Mouse (Mus musculus): ENCODE data around the gene Rpl5. TPM values are rescaled to one million over a fixed set of nuclear protein-coding genes. Genes with fewer than 3 reads are reported as not detected.
A peak's percentile ranks its signal among the peaks of the same experiment; 100 is the strongest.
"Not testable (repeated sequence)": the region's sequence is repeated elsewhere in the genome, so short reads cannot be mapped to it uniquely, and the experiment has no call there.

Rpl5 gene
- 10 to 100 TPM; 71.1 to 82.8 TPM for total RNA-seq (2021)
- long read RNA-seq, experiment 1, transcript Rpl5-204 (3 exons, 1,024 nt) = major isoform, 401 of 537 reads
- long read RNA-seq, experiment 1, transcript Rpl5-205 (2 exons, 815 nt) = minor isoform, 6 of 537 reads
- long read RNA-seq, experiment 1, transcript Rpl5-201 (8 exons, 2,045 nt) = minor isoform, 120 of 537 reads
- long read RNA-seq, experiment 1, partial matches to known transcripts = 5 of 537 reads
- long read RNA-seq, experiment 1, other reads (novel, unspliced or antisense) = 5 of 537 reads
- long read RNA-seq, experiment 2, transcript Rpl5-204 (3 exons, 1,024 nt) = major isoform, 307 of 402 reads
- long read RNA-seq, experiment 2, transcript Rpl5-201 (8 exons, 2,045 nt) = minor isoform, 79 of 402 reads
- long read RNA-seq, experiment 2, partial matches to known transcripts = 5 of 402 reads
- long read RNA-seq, experiment 2, other reads (novel, unspliced or antisense) = 8 of 402 reads

DNA sequence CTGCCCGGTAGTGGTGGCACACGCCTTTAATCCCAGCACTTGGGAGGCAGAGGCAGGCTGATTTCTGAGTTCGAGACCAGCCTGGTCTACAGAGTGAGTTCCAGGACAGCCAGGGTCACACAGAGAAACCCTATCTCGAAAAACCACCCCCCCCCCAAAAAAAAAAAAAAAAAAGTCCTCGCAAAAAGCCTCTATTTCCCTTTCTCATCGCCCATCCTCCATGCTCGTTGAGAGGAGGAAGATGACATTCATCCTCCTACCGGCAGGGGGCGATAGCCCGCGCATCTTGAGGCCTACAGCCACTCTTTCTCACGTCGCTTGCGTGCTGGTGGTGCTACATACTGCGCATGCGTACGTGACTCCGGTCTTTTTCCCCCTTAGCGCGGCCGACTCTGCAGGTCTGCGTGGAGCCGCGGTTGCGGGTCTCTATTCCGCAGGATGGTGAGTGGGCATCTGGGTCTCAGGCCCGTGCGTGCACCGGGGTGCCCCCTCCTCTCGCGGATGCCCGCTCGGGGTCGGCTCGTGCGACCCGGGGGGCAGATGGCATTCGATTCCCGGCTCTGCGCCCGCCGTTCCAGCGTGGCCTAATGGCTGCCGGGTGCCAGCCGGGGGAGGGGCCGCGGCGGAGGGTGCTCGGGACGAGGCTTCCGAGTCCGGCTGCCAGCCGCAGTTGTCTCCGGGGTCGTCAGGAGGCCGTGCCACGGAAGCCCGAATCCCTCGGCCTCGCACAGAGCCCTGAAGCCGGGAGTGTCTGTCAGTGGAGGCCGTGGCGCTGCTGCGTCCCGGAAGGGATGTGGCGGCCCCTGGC is at the start of gene Rpl5:
Gene Rpl5 (plus strand): TSS at position 297 of the 808 bp plus-strand sequence.
- peak; percentile 91 to 95 for DNase-seq (ENCODE audit: low spot score in 2 of 2)

DNA sequence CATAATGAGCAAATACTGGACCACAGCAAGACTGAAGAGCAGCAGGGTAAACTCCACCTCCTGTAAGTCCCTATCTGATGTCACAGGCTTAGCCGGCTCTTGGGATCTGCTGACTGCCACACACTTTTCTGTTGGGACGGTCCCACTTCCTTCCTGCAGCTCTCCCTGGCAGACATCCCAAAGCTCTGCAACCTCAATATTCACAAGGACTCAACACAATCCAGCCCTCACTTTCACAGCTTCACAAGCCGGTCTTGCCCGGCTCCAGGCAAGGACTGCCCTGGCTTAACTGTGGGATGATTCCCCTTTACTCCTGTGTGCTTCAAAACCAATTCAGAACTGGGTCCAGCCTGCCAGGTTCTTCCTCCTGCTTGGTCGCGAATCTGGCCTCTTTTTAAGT is 46.5 kb upstream of the Rpl5 start:
- DNase-seq (ENCODE audit: low spot score in 2 of 2) = peak in 1 of 2 experiments; percentile 12

DNA sequence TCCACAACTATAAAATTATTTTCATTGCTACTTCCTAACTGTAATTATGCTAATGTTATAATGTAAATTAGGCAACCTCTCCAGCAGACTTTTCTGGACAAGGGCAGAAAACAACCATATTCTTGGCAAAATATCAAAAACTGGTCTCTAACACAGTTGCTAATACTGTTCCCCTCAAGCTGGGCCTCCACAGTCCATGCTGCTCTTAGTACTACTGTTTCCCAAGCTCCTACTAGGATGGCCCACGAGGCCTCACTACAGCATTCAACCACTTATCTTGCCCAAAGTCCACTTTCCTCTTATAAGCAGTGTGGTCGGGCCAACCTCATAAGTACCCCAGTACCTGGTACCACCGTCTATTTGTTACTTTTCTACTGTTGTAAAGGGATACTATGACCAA is 45.7 kb upstream of the Rpl5 start:
- DNase-seq (ENCODE audit: low spot score in 2 of 2) = no peak

DNA sequence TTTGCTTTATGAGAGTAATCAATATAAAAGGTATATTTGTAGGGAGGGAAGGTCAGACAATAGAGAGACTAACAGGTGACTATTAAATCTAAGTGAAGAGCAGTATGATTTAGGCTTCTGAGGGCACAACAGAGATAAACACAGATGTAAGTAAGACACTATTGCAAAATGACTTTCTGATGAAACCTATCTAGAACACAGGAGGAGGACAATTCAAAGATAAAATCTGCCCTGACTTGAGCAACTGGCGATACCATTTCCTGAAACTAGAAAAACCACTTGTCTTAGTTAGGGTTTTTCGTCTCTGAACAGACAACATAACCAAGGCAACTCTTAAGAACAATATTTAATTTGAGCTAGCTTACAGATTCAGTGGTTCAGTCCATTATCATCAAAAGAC is 44.8 kb upstream of the Rpl5 start:
- DNase-seq (ENCODE audit: low spot score in 2 of 2) = no peak

DNA sequence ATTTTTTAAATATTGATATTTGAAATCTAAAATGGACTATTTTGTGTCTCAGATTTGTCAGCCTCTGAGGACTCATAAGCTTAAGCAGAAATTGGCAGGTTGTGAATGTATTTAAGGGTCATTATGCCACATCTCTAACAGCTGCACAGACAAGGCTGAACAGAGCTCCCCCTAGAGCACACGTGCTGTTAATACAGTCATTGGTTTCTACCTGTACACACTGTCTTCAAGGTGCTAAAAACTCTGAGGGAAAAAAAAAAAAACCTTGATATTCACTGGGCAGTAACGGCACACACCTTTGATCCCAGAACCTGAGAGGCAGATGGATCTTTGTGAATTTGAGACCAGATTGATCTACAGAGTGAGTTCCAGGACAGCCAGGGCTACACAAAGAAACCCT is 41.3 kb upstream of the Rpl5 start:
- no peak for DNase-seq (ENCODE audit: low spot score in 2 of 2)

DNA sequence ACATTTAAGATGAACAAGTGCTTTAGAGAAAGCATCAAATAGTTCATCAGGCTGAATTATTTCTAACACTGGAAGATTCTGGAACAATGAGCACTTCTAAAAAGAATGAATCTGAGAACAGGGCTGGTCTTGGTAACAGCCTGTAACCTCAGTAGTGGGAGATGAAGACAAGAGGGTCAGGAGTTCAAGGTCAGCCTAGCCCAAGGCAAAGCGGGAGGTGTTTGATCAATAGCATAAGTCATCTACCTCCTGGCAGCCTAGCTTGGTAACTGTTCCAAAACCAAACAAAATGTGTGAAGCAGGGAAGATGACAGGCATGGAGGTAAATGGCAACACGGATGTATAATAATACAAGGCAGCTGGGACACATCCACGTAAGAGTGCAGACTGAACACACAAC is 36.3 kb upstream of the Rpl5 start:
- no peak for DNase-seq (ENCODE audit: low spot score in 2 of 2)

DNA sequence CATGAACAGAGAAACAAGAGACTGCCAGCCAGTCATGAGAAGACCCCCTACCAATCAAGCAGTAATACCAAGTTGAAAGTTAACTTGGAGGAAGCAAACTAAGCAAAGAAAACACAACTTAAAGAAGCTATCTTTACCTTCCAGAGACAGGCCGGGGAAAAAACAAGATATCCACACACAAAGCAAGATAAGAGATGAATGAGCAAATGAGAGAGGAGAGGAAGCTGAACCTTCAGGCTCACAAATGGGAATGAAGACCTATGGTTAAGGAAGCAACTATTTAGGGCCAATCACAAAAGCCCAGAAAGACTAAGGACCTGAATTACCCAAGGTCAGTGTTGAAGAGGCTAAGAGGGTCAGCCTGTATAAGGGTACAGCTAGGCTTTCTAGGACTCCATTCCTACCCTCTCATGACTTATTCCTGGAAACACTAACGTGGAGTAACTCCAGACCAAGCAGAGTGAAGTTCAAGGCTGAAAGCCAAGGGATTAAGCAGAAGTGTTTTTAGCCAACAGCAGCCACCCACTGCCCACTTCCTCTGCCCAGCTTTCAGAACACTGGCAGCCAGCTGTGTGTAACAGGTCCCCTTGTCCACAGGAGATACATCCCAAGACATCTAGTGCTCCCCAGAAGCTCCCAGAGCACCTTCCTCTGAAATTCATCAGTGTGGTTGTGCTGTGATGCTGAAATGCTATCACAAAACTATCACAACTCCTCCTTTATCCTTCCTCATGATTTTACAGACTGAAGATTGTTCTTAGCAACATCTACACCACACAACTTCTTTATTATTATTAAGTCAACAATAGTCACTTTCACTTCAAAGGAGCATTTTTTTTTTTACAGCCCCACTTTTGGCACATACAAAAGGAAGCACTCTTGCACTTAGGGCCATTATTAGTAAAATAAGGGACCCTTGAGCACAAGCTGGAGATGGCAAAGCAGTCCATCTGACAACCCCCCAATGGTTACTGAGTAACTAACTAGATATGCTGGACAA is 33.9 kb upstream of the Rpl5 start:
- DNase-seq (ENCODE audit: low spot score in 2 of 2) = peak in 1 of 2 experiments; percentile 14

DNA sequence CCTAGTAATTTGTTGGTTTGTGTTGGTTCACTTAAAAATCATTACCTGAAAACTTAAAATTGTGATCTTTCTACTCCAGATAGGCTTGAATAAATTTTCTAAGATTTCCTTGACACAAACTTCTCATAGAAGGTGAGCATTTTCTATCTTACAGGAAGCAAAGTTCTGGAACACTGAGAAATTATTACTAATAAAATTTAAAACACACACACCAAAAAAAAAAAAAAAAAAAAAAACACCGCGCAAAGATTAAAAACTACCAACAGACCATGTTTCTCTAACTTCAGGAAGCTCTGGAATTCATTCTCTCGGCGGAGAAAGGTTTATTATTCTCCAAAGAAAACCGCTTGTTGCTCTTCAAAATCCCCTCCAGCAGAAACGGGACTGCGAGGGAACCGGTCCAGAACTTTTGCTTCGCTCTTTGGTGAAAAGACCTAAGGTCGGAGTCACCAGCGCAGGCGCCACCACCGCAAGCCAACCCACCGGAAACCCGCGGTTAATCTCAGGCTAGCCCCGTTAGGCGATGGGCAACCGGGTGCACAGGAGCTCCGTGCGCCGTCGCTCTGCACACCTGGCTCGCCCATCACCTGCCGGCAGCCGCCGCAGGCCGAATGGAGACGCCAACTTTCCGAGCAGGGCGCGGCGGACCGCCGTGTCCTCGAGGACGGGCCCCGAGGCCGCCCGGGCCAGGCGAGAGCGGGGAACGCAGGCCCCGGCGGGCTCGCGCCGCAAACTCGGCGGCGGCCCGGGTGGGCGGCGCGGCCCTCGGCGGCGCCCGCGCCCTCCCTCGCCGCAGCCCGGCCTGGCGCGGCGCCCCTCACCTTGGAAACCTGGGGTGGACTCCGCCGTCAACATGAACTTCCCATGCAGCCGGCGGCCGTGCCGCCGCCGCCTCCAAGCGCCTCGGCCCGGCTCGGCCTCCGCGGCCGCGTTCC is 32.1 kb upstream of the Rpl5 start:
- peak; percentile 24 to 62 for DNase-seq (ENCODE audit: low spot score in 2 of 2)

DNA sequence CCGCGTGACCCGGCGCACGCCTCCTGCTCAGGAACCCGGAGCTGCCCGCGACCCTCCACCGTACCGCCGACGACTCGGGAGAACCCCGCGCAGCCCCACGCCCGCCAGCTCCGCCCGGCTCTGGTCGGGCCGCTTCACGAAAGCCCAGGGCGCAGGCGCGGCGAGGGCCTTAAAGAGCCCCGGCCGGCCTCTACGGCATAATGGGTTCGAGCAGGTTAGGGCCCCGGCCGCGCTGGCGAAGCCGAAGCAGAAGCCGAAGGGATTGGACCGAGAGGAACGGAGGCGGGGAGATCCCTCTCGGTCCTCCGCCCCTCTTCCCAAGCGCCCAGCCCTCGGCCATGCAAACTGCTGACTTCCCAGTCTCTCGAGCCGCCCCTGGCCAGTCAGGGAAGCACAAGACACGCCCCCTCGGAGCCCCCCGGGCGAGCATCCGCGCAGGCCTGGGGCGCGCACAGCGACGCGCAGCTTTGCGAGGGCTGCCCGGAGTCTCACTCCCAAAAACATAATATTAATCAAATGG is 31.3 kb upstream of the Rpl5 start:
- DNase-seq (ENCODE audit: low spot score in 2 of 2) = peak; percentile 80 to 92

DNA sequence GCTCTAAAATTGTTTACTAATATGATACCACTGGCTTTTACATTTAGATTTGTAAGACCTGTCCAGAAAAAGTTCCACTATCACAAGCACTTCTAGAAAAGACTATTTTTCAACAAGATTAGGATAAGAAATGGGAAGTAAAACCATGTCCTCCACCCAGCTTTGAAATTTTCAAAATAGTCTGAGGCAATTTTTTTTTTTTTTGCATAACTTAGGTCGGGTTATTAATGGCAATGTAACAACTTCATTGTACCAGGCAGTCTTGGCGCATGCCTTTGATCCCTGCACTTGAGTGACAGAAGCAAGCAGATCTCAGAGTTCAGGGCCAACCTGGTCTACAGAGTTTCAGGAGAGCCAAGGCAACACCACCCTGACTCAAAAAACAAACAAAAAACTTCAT is 30.6 kb upstream of the Rpl5 start:
- no peak for DNase-seq (ENCODE audit: low spot score in 2 of 2)

DNA sequence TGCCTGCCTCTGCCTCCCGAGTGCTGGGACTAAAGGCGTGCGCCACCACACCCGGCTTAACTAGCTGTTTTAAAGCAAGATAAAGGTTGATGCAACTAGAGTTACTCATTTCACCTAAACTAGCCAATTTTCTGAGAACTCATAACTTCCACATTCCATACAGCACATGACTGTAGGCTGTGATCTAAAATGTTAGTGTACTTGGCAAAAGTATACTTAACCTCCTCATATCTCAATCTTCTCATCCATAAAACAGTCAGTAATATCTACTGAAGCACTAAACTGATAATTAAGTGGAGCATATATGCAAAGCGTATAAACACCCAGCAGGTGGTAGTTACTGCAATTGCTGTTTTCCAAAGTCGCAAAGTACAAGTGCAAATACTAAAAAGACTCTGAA is 27.0 kb upstream of the Rpl5 start:
- no peak for DNase-seq (ENCODE audit: low spot score in 2 of 2)

DNA sequence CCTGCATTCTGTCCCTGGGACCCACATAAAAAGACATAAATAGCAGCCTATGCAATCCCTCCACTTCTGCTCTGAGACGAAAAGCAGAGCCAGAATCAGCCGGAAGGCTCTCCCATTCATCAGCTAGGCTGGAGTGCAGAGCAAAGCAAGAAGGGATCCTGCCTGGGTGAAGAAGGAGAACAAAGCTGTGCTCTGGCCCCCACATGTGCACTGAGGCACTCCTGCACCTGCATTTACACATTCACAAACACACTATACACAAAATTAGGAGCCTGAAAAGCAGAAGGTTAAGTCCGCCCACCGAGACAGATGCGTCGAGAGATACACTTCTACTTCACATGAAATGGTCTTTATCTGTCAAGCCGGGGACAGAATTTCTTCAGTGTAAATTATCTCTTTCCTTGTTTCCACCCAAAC is 26.4 kb upstream of the Rpl5 start:
- DNase-seq (ENCODE audit: low spot score in 2 of 2) = no peak

DNA sequence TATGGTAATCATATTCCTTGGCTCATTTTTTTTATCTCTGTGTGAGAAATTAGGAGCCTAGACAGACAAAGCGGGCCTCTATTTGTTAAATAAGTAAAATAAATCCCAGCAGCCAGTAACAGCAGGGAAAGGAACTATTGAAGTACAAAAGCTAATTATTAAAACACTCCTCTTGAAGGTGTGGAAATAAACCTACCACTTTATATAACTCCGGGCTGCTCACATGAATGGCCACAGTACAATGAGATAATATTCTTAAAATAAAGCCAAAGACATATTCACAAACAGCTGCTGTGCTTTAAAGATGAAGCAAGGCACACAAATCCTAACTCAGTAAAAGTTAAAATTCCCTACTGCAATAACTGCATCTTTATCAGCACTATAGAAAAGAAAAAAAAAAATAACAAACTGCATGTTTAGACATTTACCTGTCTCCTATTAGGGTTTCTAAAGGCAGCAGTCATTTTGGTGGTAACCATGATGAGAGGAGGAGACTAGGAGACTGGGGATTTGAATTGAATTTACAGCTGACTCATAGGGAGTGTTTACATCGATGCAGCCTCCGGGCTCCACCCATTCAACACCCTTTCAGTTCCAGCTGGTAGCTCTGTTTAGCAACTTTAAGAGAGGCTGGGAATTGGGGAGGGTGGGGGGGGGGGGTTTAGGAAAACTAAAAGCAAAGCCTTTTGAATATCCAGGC is 25.6 kb upstream of the Rpl5 start, which contains the start of gene Evi5:
Gene Evi5 (minus strand): TSS at position 547 of the 700 bp plus-strand sequence.
- DNase-seq (ENCODE audit: low spot score in 2 of 2) = no peak

DNA sequence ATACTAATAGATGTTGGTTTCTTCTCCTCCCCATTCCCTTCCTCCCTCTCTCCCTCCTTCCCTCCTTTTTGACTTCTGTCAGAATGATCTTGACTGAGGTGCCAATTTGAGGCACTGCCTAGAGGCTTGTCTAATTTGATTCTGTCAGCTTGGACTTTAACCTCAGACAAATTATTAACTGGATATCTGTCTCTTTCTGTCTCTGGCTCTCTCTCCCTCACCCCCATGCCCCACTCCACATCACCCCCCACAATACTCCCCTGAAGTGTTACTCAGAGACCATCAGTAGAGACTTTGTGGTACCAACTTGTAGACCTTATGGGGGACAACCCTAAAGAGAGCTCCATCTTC is 25.1 kb upstream of the Rpl5 start:
- no peak for DNase-seq (ENCODE audit: low spot score in 2 of 2)

DNA sequence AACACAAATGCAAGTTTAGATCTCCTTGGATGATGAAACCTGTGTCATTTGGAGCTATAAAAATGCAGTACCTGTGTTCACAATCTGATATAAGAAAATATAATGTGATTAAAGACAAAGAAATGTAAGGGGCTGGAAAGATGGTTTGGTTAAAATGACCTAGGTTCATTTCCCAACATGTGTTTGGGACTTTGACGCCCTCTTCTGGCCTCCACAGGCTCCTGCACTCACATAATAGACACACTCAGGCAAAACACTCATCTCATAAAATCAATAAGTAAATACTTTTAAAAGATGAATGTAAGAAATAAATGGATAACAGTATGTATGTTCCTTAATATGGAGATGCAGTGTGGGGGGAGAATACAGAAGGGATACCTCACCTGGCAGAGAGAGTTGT is 23.2 kb upstream of the Rpl5 start:
- no peak for DNase-seq (ENCODE audit: low spot score in 2 of 2)

DNA sequence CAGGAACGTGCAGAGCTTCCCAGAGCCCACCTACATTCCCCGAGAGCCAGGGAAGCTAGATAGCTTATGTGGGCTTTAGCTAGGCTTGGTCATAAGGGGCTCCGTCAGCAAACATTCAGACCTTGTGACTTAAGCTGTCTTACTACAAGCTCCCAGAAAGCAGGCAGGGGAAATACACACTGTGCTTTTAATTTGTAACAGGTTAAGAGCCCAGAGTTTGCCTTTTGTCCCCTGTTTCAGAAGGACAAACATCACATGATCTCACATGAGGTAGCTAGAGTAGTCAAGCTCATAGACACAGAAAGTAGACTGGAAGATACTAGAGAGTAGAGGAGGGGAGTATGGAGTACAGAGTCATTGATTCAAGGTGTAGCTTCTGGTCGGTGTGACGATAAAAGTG is 19.6 kb upstream of the Rpl5 start:
- DNase-seq (ENCODE audit: low spot score in 2 of 2) = no peak

DNA sequence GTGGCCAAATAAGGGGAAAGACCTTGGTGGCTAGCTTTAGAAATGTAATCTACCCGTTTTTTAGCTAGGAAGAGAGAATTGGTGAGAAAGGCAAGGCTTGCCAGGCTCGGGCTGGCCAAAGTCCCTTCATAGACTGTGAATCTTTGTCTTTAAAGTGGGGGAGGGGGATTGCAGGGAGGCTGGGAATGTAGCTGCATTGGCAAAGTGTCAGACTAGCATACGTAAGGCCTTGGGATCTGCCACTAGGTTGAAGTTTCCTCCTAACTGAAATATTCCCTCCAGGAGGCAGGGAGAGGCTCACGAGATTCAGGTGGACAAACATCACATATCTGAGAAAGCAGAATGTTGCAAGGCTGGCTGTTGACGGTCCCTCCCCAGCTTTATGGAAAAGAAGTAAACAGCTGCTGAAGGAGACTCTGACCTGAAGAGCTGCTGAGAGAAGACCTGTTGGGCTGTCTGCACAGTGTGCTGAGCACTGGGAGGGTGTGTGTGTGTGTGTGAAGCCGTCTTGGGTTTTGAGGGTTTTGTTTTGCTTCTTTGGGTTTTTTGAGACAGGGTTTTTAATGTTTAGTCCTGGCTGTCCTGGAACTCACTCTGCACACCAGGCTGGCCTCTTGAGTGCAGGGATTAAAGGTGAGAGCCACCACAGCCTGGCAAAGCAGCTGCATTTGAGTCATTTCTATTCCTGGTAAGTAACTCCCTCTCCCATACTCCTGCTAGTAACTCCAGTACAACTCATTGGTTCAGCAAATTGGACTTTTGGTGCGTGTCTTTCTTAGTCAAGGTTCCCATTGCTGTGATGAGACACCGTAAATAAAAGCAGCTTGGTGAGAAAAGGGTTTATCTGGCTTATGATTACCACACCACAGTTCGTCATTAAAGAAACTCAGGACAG is 10.1 kb upstream of the Rpl5 start:
- no peak for DNase-seq (ENCODE audit: low spot score in 2 of 2)

DNA sequence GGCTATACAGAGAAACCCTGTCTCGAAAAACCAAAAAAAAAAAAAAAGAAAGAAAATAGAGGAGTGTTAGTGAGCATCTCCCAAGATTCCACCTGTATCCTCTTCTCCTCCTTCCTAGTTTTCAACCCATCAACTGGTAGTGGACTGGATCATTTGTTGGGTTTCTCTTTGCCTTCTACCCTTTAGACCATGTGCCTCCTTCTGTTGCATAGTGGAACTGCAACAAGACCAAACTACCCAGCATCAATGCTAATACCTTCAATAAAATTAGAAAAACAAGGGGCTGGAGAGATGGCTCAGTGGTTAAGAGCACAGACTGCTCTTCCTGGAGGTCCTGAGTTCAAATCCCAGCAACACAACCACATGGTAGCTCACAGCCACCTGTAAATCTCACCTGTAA is 8.8 kb upstream of the Rpl5 start:
- not testable (repeated sequence) for DNase-seq (ENCODE audit: low spot score in 2 of 2)
